Mouse (Mus musculus): ENCODE data around the gene Krtap29-1.

Krtap29-1 gene

GRCm38 (mm10) chr11:99982731-99983130 lies 3.9 kb upstream of the Krtap29-1 start:
- in situ Hi-C loops (cut with MboI; ENCODE audit: low pct_unique_long_range_greater_than_20kb in 1 of 2, low sequenced_read_pairs in 2 of 2, unreplicated experiment in 1 of 2): no loop called here

- in situ Hi-C loops (cut with MboI; ENCODE audit: low pct_unique_long_range_greater_than_20kb in 1 of 2, low sequenced_read_pairs in 2 of 2, unreplicated experiment in 1 of 2): no loop called here
Measured at GRCm38 (mm10) chr11:99965961-99966360, 12.9 kb downstream of the Krtap29-1 start.

GRCm38 (mm10) chr11:99964213-99964612 lies 14.6 kb downstream of the Krtap29-1 start:
- in situ Hi-C loops (cut with MboI; ENCODE audit: low pct_unique_long_range_greater_than_20kb in 1 of 2, low sequenced_read_pairs in 2 of 2, unreplicated experiment in 1 of 2): no loop called here

DNA sequence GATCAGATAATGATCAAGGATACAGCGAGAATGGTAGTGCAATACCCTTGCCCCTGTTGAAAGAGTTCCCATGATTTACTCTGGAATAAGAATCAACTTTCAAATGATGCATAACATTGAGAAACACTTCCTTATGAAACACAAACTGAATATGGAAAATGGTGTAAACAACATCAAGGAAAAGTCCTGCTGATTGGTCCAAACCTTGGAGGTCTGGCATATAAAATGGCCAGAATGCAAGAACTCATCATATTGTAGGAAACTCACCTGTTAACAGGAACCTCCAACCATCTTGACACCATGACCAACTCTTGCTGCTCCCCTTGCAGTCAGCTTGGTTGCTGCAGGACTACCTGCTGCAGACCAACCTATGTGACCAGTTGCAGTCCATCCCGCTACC lies 30.7 kb downstream of the Krtap29-1 start, which contains the start of gene Krtap9-5:
Krtap9-5 (plus strand) TSS at position 301 of the 400 bp plus-strand sequence.
- in situ Hi-C loops (cut with MboI; ENCODE audit: low pct_unique_long_range_greater_than_20kb in 1 of 2, low sequenced_read_pairs in 2 of 2, unreplicated experiment in 1 of 2): no loop called here

DNA sequence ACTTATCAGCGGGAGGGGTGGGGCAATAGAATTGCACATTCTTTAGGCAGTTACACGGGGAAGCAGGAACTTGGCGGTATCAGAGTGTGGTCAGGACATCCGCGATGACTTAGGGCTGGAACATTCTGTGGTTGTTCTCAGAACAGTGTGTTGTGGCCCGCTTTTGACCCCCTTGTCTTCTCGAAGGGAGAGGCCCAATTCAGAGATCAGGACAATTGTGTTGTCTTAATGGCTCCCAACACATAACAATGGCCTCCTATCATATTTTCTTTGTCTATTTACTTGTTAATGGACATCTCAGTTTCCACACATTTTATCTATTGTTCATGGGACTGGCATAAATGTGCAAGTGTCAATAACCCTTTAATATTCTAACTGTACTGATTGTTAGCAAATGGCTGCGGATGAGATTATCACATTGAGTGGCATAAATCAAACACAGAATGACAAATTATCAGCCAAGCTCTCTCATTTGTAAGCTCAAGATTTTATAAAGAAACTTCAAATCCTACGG lies 41.0 kb downstream of the Krtap29-1 start:
- in situ Hi-C loops (cut with MboI; ENCODE audit: low pct_unique_long_range_greater_than_20kb in 1 of 2, low sequenced_read_pairs in 2 of 2, unreplicated experiment in 1 of 2): no loop called here

GRCm38 (mm10) chr11:99935991-99936390 lies 42.9 kb downstream of the Krtap29-1 start, which contains the start of gene Krtap31-2:
Gene Krtap31-2, plus strand, starts transcription at chr11:99936291.
- in situ Hi-C loops (cut with MboI; ENCODE audit: low pct_unique_long_range_greater_than_20kb in 1 of 2, low sequenced_read_pairs in 2 of 2, unreplicated experiment in 1 of 2): no loop called here
